Mouse (Mus musculus): Measurements from ENCODE around the gene Ubap1l. TPM values are rescaled to one million over a fixed set of nuclear protein-coding genes. Genes with fewer than 3 reads are reported as not detected.
"Not testable (repeated sequence)": the region's sequence is repeated elsewhere in the genome, so short reads cannot be mapped to it uniquely, and the experiment has no call there.

Gene Ubap1l
- total RNA-seq (2021): under 1 TPM; 0.20 to 0.39 TPM

GRCm38 (mm10) chr9:65360641-65361448 lies at the start of gene Ubap1l:
Gene Ubap1l, plus strand, starts transcription at chr9:65361041.
- DNase-seq (ENCODE audit: low spot score): no peak
- intact Hi-C loops (cut with DNase I): no loop called here

GRCm38 (mm10) chr9:65312669-65313357 lies 48.0 kb upstream of the Ubap1l start:
- intact Hi-C loops (cut with DNase I): no loop called here
- no peak for DNase-seq (ENCODE audit: low spot score)

- intact Hi-C loops (cut with DNase I): no loop called here
- no peak for DNase-seq (ENCODE audit: low spot score)
Measured at GRCm38 (mm10) chr9:65313846-65314245, 47.0 kb upstream of the Ubap1l start.

GRCm38 (mm10) chr9:65322255-65322900 lies 38.5 kb upstream of the Ubap1l start:
- DNase-seq (ENCODE audit: low spot score): no peak
- intact Hi-C loops (cut with DNase I): no loop called here

GRCm38 (mm10) chr9:65325971-65326370 lies 34.9 kb upstream of the Ubap1l start:
- no peak for DNase-seq (ENCODE audit: low spot score)
- intact Hi-C loops (cut with DNase I): no loop called here

- no peak for DNase-seq (ENCODE audit: low spot score)
- intact Hi-C loops (cut with DNase I): no loop called here
Measured at GRCm38 (mm10) chr9:65327371-65327770, 33.5 kb upstream of the Ubap1l start.

GRCm38 (mm10) chr9:65333958-65334357 lies 26.9 kb upstream of the Ubap1l start:
- intact Hi-C loops (cut with DNase I): no loop called here
- no peak for DNase-seq (ENCODE audit: low spot score)

- DNase-seq (ENCODE audit: low spot score): no peak
- intact Hi-C loops (cut with DNase I): no loop called here
Measured at GRCm38 (mm10) chr9:65339146-65339545, 21.7 kb upstream of the Ubap1l start.

GRCm38 (mm10) chr9:65340414-65340813 lies 20.4 kb upstream of the Ubap1l start:
- intact Hi-C loops (cut with DNase I): no loop called here
- DNase-seq (ENCODE audit: low spot score): no peak

- DNase-seq (ENCODE audit: low spot score); intact Hi-C loops (cut with DNase I): not testable (repeated sequence)
Measured at GRCm38 (mm10) chr9:65345439-65345838, 15.4 kb upstream of the Ubap1l start.

GRCm38 (mm10) chr9:65345854-65346475 lies 14.9 kb upstream of the Ubap1l start, which contains the start of gene Pdcd7:
Gene Pdcd7, plus strand, starts transcription at chr9:65346104.
- intact Hi-C loops (cut with DNase I): no loop called here
- peak; percentile 87 for DNase-seq (ENCODE audit: low spot score)

- intact Hi-C loops (cut with DNase I): no loop called here
- DNase-seq (ENCODE audit: low spot score): peak; percentile 9
Measured at GRCm38 (mm10) chr9:65346476-65347111, 14.2 kb upstream of the Ubap1l start.

- intact Hi-C loops (cut with DNase I): no loop called here
- DNase-seq (ENCODE audit: low spot score): no peak
Measured at GRCm38 (mm10) chr9:65347112-65347850, 13.6 kb upstream of the Ubap1l start.

- intact Hi-C loops (cut with DNase I): no loop called here
- no peak for DNase-seq (ENCODE audit: low spot score)
Measured at GRCm38 (mm10) chr9:65353251-65353650, 7.6 kb upstream of the Ubap1l start.

GRCm38 (mm10) chr9:65356561-65356960 lies 4.3 kb upstream of the Ubap1l start:
- no peak for DNase-seq (ENCODE audit: low spot score)
- intact Hi-C loops (cut with DNase I): no loop called here

- no peak for DNase-seq (ENCODE audit: low spot score)
- intact Hi-C loops (cut with DNase I): no loop called here
Measured at GRCm38 (mm10) chr9:65356971-65357370, 3.9 kb upstream of the Ubap1l start.

GRCm38 (mm10) chr9:65358956-65359480 lies 1.8 kb upstream of the Ubap1l start:
- DNase-seq (ENCODE audit: low spot score): no peak
- intact Hi-C loops (cut with DNase I): no loop called here

- no peak for DNase-seq (ENCODE audit: low spot score)
- intact Hi-C loops (cut with DNase I): no loop called here
Measured at GRCm38 (mm10) chr9:65363684-65364083, 2.8 kb downstream of the Ubap1l start.

- no peak for DNase-seq (ENCODE audit: low spot score)
- intact Hi-C loops (cut with DNase I): no loop called here
Measured at GRCm38 (mm10) chr9:65365721-65366120, 4.9 kb downstream of the Ubap1l start.

Data from heart, postnatal 25 days (tissue).